Mouse (Mus musculus): ENCODE results near the gene Ncln. TPM values are rescaled to one million over a fixed set of nuclear protein-coding genes. Genes with fewer than 3 reads are reported as not detected.
A peak's percentile ranks its signal among the peaks of the same experiment; 100 is the strongest.

Ncln gene
- total RNA-seq, 2 experiments from 2014 or later: 42.1 to 44.9 TPM

DNA sequence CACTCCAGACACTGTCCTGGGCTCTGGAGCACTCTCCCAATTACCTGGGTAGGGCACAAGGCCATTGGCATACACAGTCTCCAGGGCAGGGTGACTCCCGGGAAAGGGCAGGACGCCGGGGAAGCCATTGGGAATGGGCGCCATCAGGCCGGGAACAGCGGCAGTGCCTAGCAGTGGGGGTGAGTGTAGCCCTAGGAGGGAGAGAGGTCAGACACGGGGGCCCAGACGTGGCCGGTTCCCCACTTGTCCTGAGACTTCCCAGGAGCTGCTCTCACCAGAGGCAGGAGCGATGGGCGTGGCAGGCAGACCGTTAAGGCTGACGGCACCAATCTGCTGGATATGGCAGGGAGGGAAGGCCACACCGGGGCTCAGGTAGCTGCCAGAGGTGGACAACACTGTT, 29.3 kb downstream of the Ncln start:
- intact Hi-C loops (cut with DNase I): no loop called here
- peak in 1 of 2 experiments; percentile 10 for DNase-seq

DNA sequence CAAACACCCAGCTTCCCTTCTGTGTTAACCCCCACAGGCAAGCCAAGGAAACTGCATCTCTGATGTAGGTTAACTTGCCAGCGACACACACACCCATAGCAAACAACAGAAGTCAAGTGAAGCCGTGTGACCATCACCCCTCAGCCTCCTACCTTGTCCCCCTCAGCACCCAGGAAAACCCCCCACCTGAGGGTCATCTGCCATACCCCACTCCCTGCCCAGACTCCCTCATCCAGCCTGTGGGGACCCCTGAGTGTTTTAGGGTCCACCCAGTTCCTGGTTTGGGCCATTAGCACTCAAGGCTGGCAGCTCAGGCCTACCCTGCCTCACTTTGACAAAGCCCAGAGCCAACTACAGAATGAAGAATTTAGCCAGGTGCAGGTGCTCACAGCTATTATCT, 30.1 kb downstream of the Ncln start:
- intact Hi-C loops (cut with DNase I): no loop called here
- peak in 1 of 2 experiments; percentile 5 for DNase-seq

DNA sequence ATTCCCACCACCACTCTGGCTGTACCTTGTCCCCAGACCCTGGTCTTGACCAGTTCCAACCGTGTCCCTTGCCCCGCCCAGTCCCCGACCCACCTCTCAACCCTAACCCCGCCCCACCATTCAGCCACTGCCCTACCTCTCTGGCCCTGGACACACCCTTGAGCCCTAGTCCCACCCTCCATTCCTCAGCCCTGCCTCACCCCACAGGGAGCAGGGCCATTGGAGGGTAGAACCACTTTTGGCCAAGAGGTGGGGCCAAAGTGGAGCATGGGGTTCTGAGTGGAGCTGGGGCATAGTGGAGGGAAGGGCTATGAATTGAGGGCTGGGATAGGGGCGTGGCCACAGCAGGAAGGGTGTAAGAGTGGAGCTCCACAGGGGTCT, 30.9 kb downstream of the Ncln start:
- DNase-seq: peak in 1 of 2 experiments; percentile 7
- intact Hi-C loops (cut with DNase I): no loop called here

DNA sequence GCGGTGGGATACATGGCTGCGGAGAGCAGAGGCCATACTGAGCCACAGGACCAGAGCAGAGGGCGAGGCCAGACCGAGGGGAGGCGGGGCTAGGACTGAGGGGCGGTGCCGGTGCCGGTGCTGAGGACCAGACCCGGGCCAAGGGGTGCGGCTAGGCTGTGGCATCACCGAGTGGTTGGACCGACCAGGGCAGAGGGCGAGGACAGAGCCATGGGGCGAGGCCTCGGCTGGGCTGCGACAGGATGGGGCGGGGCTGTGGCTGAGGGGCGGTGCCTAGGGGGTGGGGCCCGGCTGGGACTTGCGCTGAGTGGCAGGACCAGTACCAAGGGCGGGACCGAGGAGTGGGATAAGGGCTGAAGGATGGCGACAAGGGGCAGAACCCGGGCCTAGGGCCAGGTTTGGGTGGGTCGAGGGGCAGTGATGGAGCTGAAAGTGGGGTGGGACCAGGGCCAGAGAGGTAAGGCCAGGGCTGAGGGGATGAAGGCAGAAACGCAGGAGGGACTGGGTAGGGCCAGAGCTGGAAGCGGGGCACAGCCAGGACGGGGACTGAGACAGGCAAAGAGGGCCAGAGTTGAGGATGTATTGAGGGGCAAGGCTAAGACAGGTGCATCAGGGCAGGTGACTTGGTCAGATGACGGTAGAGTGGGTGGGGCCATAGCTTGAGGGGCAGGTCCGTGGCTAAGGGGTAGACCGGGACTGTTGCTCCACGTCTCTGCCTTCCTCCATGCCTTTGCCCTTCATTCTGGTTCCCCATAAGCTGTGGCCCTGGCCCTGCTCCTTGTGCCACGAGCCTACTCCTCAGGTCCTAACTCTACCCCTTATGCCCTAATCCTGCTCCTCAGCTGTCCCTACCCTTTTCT, 31.6 kb downstream of the Ncln start:
- DNase-seq: peak; percentile 26 to 30
- intact Hi-C loops (cut with DNase I): no loop called here

DNA sequence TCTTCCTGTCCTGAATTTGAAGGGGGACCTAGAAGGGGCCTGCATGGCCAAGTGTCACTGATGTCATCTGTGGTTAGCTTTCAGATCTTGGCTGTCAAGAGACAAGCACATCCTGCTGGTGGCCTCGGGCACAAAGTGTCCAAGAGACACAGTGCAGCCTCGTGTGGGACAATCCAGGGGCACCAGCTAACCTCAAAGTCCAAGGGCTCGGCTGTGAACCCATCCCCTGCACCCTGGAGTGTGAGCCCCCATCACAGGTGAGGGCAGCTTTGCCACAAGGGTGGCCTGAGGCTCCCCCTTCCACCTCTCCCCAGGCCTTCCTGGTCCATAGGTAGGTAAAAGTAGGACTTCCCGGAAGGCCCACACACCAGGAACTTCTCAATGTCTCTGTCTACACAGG, 32.7 kb downstream of the Ncln start:
- peak in 1 of 2 experiments; percentile 9 for DNase-seq
- intact Hi-C loops (cut with DNase I): no loop called here

DNA sequence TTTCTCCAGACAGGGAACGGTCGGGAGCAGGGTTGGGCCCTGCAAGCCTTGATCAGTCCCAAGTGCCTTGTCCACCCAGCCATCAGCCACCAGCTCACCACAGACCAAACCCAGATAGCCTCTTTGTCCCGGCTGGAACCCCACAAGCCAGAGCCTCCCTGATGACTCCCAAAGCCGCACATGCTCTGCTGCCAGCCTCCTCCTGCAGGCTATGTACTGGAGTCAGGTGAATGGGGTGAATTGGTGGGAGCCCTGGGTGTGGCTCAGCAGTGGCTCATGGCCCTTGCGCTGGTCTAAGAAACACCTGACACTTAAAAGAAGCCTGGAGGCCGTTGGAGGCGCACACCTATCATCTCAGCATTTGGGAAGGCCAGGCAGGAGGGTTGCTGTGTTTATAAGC, 33.3 kb downstream of the Ncln start:
- no peak for DNase-seq
- intact Hi-C loops (cut with DNase I): no loop called here

DNA sequence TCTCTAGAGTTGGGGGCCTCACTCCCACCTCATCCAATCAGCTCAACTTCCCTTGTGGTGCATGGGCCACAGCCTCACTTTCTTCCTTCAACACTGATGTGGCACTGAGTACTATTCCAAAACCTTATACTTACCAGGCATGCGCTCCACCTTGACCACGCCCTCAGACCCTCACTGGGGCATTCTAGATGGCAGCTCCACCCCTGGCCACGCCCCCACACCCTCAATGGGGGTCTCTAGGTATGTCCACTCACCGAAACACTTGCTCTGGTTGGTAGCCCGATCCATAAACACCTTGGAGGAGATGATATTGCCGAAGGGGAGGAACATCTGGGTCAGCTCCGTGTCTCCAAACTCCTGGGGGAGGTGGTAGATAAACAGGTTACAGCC, 33.8 kb downstream of the Ncln start:
- peak in 1 of 2 experiments; percentile 9 for DNase-seq

DNA sequence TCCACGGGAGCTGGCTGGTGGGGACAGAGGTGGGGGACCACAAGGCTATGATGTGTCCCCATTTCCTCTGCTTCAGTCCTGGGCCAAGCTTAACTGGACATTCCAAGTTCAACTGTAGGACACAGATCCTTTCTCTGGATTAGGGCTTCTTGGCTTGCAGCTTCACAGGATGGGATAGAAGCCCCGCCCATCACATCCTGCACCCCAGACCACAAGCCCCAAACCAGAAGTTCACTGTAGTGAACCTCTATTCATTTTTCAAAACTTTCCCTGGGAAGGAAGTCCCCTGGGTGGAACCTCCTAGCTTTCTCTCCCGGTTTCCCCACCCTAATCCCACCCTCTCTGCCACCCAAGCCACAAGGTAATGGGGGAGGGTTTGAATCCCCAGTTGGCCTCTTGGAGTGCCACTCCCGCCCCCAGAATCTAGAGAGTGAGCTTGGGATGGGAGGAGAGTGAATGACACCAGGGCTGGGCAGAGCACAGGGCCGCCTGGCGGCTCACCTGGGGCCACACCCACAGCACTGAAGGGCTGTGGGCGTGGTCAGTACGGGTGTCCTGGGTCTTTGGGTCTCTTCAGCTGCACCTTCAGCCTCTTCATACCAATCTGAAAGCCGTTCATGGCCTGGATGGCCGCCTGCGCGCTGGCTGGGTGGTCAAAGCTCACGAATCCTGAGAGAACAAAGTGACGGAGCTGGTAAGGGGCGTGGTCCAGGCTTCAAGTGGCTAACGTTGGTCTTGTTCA, 34.3 kb downstream of the Ncln start:
- intact Hi-C loops (cut with DNase I): no loop called here
- peak in 1 of 2 experiments; percentile 7 for DNase-seq

More for the DNA sequence above, 33.8 kb downstream of the Ncln start:
- intact Hi-C loops (cut with DNase I): no loop called here

DNA sequence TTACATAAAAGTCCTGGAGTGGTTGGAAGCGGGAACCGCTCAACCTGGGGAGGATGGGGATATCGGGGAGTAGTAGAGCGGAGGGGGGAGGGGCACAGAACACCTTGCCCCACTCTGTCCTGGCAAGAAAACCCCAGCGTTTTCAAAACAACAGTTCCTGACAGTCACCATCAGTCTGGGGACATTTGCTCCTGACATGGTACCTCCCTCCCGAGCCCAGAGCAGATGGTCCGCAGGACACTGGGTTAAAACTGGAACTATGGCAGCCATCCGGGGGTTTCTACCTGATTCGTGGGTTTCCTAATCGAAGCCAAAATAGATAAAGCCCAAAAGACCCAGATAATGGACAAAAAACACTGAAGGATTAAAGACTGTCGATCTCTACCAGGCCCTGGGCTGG, 35.2 kb downstream of the Ncln start:
- intact Hi-C loops (cut with DNase I): no loop called here
- peak in 1 of 2 experiments; percentile 6 for DNase-seq

DNA sequence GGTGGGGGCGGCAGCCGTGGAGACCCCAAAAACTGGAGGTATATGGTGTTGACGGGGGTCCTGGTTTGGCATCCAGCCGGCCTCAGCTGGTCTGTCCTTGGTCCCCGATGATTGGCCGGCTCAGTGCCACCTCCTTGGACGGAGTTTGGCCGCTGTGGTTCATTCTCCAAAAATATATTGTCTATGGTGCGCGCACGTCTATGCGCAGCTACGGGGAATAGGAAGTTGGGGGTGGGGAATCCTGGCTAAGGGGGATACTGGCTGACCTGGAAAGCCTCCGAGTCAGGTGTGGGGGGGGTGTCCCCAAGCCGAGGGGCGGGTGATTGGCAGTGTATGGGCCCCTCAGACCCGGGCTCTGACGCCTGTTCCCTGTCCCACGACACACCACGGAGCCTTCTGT, 35.7 kb downstream of the Ncln start:
- intact Hi-C loops (cut with DNase I): no loop called here
- DNase-seq: peak in 1 of 2 experiments; percentile 13

DNA sequence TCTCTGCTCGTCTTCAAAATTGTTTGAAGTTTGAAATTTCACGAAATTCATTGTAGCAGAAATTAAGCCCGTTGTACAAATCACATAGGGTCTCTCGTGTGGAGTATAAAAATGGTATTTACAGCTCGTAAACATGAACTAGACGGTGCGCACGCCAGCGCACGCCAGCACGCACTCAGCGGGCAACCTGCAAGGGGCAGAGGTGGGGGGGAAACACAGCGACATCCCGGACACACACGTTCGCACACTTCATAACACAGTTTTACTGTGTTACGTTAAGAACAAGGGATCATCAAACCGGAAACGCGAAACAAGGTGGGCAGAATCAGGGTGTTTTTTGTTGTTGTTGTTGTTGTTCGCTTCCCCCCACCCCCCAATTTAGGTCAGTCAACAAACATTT, 36.8 kb downstream of the Ncln start:
- intact Hi-C loops (cut with DNase I): no loop called here
- no peak for DNase-seq

DNA sequence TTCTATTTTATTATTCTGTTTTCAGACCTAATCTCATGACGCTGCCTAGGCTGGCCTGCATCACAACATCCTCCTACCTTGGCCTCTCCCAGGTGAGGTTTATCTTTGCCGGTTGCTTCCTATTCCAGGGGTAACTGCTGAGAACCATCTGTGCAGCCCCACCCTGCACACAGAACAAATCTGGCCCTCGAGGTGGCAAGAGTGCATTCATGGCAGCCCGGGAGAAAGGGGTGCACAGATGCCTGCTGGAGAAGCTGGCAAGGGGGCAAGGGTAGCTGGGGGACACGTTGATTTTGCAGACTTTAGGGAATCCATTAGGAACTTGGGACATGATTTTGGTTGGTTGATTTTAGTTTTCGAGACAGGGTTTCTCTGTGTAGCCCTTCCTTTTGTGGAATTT, 37.9 kb downstream of the Ncln start:
- intact Hi-C loops (cut with DNase I): no loop called here
- DNase-seq: peak in 1 of 2 experiments; percentile 3

DNA sequence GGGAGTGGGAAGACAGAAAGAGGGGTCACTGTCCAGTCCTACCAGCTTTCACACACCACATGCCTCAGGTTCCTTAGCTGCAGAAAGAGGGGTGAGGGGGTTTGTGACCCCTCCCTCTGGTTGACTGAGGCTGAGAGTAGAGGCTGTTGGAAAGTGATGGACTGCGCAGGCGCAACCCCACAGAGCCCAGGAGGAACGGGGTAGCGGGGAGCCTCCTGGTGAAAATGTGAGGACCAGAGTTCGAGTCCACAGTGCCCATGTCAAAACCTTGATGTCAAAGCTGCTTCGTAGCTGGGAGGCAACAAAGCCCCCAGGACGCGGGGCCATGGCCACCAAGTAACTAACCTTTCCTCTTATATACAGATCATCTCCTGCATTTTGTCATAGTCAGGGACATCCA, 38.6 kb downstream of the Ncln start:
- peak in 1 of 2 experiments; percentile 8 for DNase-seq
- intact Hi-C loops (cut with DNase I): no loop called here

DNA sequence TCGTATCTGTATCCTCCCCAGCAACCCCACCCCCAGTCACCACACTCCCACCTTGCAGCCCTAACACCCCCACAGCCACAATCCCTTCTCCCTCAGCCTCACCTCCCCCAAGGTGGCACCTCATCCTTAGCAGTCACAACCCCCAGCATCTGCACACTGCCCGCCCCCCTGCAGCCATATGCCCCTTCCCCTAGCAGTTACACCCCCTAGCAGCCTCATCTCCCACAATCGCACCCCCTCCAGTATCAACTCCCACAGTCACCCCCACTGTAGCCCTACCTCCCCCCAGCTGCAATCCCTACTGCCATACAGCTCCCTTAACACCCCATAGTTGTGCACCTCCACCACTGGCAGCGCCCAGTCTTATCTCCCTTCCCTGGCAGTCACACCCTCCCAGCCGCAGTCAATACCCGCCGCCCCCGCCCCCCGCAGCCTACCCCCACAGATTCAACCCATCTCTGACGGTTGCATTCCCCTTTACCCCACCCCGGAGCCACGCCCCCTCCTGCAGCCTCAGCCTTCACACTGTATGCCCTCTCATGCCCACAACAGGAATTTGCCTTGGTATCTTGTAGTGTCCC, 39.1 kb downstream of the Ncln start:
- intact Hi-C loops (cut with DNase I): no loop called here
- DNase-seq: no peak

DNA sequence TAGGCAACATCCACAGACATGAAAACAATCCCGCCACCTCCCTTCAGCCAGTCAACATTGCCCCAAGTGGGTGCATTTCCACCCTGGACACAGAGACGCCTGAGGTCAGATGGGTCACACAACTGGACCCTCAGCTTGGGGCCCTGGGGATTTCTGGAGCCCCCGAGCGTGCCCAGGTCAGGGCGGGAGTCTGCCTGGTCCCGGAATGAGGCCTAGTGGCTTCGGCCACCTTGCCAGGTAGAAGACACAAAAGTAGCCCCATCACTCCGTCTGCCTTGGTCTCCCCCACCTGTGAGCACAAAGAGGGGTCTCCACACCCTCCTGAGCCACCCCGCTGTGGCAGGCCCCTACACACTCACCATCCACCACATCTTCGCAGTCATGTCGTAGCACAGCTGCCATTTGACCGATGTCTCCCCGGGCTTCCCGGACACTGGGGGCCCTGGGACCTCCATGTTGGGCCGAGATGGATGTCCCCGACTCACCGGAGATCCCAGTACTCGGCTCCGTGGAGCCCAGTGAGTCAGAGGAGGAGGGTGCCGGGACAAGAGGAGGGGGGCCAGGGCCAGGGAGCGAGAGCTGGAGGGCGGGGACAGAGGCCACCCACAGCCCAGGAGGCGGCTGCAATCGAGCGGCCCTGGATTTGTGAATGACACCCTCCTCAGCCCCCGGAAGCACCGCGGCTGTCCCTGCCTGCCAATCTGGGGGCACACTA, 40.9 kb downstream of the Ncln start, which contains the start of gene Nfic:
Gene Nfic, minus strand, starts transcription at position 455 of the 715 bp plus-strand sequence.
- intact Hi-C loops (cut with DNase I): no loop called here
- DNase-seq: no peak

DNA sequence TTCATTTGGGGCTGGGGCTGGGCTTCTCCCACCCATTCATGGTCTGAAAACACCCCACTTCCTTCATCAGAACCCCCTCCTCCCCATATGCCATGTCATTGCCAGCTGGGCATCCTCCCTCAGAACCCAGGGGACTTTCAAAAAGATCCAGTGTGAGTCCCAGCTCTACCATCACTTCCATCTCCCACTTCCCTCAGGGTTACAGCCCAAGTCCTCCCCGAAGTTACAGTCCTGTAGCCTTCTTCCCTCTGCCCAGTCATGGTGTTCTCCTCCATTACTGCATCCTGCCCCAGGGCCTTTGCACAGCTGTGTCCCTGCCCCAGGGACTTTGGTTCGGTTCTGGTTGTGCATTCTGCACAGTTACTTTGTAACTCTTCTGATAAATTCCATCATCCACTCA, 42.1 kb downstream of the Ncln start:
- DNase-seq: no peak
- intact Hi-C loops (cut with DNase I): loop anchor here (5.0 kb wide), 1 partner anchor 167 kb away; no protein-coding TSS in a partner anchor

DNA sequence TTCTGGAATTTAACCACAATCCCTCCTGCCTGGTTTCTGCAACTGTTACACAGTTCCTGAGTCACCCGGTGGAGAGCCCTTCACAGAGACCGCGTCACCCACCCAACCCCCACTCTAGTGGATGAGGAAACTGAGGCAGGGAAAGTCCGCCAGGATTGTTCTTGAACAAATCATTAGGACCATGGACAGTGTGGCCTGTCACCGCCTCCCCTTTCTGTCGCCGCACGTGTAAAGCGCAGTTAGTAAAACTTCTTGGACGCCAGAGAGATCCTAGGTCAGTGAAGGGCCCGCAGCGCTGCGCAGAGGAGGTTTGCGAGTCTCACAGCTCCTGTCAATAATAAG, 43.3 kb downstream of the Ncln start:
- DNase-seq: no peak
- intact Hi-C loops (cut with DNase I): loop anchor here (5.0 kb wide), 1 partner anchor 166 kb away; no protein-coding TSS in a partner anchor

DNA sequence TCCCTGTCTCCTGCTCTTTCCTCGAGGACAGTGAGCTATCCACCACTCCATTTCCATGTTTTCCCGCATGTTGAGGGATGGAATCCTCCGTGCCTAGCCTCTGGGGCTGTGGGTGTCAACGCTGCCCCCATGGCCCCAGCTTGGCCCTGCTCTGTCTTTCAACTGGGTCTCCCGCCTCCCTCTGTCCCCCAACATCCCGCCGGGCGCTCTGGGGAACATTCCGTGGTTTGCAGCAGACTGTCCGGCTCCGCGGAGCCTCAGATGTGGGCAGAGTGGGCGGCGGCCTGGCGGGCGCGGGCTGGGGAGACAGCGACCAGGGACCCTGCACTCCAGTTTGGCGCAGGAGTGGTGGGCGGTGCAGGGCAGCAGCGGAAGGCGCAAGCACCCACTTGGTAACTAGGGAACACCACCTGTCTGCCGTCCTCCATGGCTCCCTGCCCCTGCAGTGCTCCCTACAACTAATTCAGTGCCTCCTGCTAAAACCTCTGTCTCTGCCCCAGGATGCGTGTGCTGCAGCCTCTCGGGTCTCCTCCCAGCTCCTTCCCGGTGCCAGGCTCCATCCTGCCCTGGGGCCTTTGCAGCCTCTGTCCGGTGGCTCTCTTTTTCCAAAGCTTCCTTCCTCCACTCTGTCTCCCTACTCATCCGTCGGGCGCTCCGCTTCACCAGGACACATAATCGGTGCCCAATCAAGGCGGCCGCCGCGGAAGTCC, 43.8 kb downstream of the Ncln start:
- DNase-seq: peak in 1 of 2 experiments; percentile 11
- intact Hi-C loops (cut with DNase I): loop anchor here (5.0 kb wide), 1 partner anchor 165 kb away; no protein-coding TSS in a partner anchor

DNA sequence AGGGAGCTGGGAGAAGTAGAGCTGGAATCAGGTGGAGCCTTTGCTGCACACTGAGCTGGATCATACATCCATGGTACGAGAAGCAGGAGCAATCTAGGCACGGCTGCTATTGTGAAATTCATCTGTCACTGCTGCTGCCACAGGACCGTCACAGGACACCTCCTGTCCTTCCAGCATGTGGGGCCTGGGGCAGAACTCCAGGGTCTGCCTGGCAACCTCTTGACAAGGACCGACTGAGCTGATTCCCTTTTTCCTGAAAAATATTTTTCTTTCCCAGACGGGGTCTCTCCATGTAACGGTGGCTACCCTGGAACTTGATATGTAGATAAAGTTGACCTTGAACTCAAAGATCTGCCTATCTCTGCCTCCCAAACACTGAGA, 44.8 kb downstream of the Ncln start:
- DNase-seq: peak in 1 of 2 experiments; percentile 10

More for the DNA sequence above, 44.8 kb downstream of the Ncln start:
- intact Hi-C loops (cut with DNase I): loop anchor here (2.0 to 5.0 kb wide), 2 partner anchors 61 to 164 kb away; no protein-coding TSS in a partner anchor
